Mouse (Mus musculus) lung, adult 10 weeks (tissue): ENCODE results near the gene H2-Oa. TPM values are rescaled to one million over a fixed set of nuclear protein-coding genes. Genes with fewer than 3 reads are reported as not detected.

Experiments used
- polyA plus RNA-seq: library from polyadenylated mRNA; stranded (reverse); fragments of 350-450 nt; fragmentation: Illumina TruSeq; extraction: RNeasy Lipid Tissue Mini Kit (QIAGEN cat#74804); gene quantifications from one replicate; pipeline ENCODE4 v1.2.3, GENCODE M21; 2014; ENCODE audit warnings: low read depth, low replicate concordance; ENCODE audit not compliant: insufficient read depth

H2-Oa gene
- polyA plus RNA-seq, result 12.5 TPM

DNA sequence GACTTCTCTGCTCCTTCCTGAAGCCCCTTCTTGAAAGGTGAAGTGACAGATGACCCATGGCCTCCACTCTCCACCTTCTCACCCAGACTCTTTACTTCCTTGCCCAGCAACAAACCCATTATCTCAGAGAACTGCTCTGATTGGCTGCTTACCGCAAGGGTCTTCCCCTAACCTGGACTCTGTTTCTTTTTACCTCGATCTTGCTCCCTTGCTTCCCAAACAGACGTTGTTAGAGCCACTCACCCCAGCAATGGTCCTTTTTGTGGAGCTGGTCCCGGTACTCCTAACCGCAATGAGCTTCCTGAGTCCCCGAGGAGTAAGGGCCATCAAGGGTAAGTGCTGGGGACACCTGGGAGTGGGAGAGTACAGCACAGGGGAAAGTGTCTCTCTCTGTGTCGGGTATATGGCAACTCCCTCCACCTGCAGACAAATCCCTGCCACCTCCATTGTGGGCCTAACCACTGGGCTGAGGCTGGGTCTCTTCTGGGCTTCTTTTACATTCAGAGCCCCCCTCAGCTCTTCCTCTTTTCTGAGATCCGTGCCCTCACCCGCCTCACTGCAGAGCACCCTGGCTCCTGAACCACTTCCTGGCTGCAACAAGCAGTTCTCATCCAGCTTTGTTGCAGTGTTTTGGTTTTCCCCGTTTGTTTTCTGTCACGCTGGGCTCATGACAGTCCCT lies at the start of gene H2-Oa:
H2-Oa (plus strand) TSS at position 144 of the 679 bp plus-strand sequence.

GRCm38 (mm10) chr17:34119249-34120179 lies 27.4 kb downstream of the H2-Oa start, which contains the start of gene H2-DMa:
Gene H2-DMa (plus strand): TSS chr17:34119541.

DNA sequence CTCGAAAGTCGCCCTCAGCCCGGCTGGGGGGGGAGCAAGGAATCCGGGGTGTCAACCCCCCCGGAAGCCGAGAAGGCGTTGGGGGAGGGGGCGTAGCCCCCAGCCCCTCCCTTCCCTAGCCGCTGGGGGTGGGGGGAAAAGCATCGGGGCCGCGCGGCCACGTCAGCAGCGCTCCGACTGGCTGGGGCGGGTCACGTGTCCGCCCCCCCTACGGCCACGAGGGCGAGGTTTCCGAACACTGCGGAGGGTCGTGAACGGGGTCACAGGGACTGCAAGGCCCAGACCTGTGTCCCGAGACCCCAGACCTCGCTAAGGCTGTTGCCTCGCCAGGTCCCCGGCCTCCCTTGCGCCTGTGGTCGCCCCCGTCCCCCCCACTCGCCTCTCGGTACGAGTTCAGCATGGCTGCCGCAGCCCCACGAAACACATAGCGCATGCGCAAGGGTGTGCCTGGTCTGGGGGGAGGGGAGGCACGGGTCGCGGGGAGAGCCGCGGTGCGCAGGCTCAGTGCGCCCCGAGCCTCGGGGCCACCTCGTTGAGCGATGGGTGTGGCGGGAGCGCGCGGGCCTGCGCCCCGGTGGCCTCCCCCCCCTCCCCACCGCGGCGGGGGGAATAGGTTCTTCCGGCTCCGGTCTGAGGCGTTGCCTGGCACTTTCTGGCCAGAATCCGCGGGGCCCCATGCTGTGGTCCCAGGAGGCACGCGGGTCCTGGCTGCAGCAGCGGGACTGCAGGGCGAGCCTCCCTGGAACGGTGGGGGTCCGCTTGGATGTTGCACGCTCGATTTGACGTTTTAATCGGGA lies 30.2 kb downstream of the H2-Oa start, which contains the start of gene Brd2:
Brd2 (minus strand) TSS at position 447 of the 797 bp plus-strand sequence.

DNA sequence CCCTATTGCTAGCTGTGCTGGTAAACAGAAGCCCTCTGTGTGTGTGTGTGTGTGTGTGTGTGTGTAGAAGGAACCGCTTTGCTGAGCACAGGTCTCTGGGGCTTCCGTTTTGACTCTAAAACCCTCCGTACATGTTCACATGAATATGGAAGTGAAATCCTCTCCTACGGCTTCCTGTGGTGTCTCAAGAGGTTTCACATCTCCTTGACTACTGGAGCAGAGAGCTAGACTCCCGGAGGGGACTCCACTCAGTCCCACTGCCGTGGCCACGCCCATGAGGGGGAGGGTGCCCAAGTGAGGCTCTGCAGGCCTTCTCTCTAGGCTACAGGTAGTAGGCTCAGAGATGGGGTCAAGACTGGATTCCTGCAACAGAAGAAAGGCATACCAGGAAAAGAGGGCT lies 50.9 kb downstream of the H2-Oa start, which contains the start of gene H2-DMb2:
H2-DMb2 (plus strand) TSS at position 275 of the 400 bp plus-strand sequence.

Other genes starting within 250 kb of the H2-Oa start
- gene Cd320, start 249.2 kb upstream of the H2-Oa start, polyA plus RNA-seq, result 20.1 TPM
- gene Gm7029, start 218.5 kb upstream of the H2-Oa start, polyA plus RNA-seq, result not detected
- 0.86 TPM for gene Kifc1, start 201.7 kb upstream of the H2-Oa start, polyA plus RNA-seq
- gene Platr17, start 187.2 kb upstream of the H2-Oa start, polyA plus RNA-seq, result 1.2 TPM
- 19.4 TPM for gene Daxx, start 182.9 kb upstream of the H2-Oa start, polyA plus RNA-seq
- 126 TPM for gene Tapbp, start 176.4 kb upstream of the H2-Oa start, polyA plus RNA-seq
- 18.1 TPM for gene Zbtb22, start 176.4 kb upstream of the H2-Oa start, polyA plus RNA-seq
- gene Rgl2, start 162.8 kb upstream of the H2-Oa start, polyA plus RNA-seq, result 38.7 TPM
- gene Pfdn6, start 152.0 kb upstream of the H2-Oa start, polyA plus RNA-seq, result 90.6 TPM
- gene Wdr46, start 151.7 kb upstream of the H2-Oa start, polyA plus RNA-seq, result 8.3 TPM
- 5.8 TPM for gene B3galt4, start 140.9 kb upstream of the H2-Oa start, polyA plus RNA-seq
- gene Vps52, start 136.5 kb upstream of the H2-Oa start, polyA plus RNA-seq, result 16.3 TPM
- gene Rps18, start 136.3 kb upstream of the H2-Oa start, polyA plus RNA-seq, result 2,519 TPM
- gene H2-K1, start 92.0 kb upstream of the H2-Oa start, polyA plus RNA-seq, result 1,531 TPM
- 21.8 TPM for gene Ring1, start 67.7 kb upstream of the H2-Oa start, polyA plus RNA-seq
- 90.2 TPM for gene H2-Ke6, start 64.3 kb upstream of the H2-Oa start, polyA plus RNA-seq
- gene Slc39a7, start 60.7 kb upstream of the H2-Oa start, polyA plus RNA-seq, result 95.6 TPM
- gene Rxrb, start 60.5 kb upstream of the H2-Oa start, polyA plus RNA-seq, result 33.6 TPM
- gene Col11a2, start 52.9 kb upstream of the H2-Oa start, polyA plus RNA-seq, result 1.1 TPM
- 75.7 TPM for gene H2-DMa, start 27.2 kb downstream of the H2-Oa start, polyA plus RNA-seq
- 94.4 TPM for gene Brd2, start 30.3 kb downstream of the H2-Oa start, polyA plus RNA-seq
- 35.5 TPM for gene H2-DMb2, start 51.0 kb downstream of the H2-Oa start, polyA plus RNA-seq
- 64.1 TPM for gene H2-DMb1, start 60.7 kb downstream of the H2-Oa start, polyA plus RNA-seq
- gene Tap1, start 95.2 kb downstream of the H2-Oa start, polyA plus RNA-seq, result 21.5 TPM
- 59.9 TPM for gene Psmb9, start 95.4 kb downstream of the H2-Oa start, polyA plus RNA-seq
- 140 TPM for gene Psmb8, start 105.4 kb downstream of the H2-Oa start, polyA plus RNA-seq
- 47.7 TPM for gene Tap2, start 111.2 kb downstream of the H2-Oa start, polyA plus RNA-seq
- 28.6 TPM for gene H2-Ob, start 146.6 kb downstream of the H2-Oa start, polyA plus RNA-seq
- gene H2-Ab1, start 165.3 kb downstream of the H2-Oa start, polyA plus RNA-seq, result 553 TPM
- gene H2-Aa, start 195.5 kb downstream of the H2-Oa start, polyA plus RNA-seq, result 647 TPM
- gene H2-Eb1, start 213.5 kb downstream of the H2-Oa start, polyA plus RNA-seq, result 475 TPM
- gene H2-Eb2, start 233.3 kb downstream of the H2-Oa start, polyA plus RNA-seq, result 1.6 TPM